Mouse (Mus musculus): ENCODE measurements around the gene Tacc2.

DNA sequence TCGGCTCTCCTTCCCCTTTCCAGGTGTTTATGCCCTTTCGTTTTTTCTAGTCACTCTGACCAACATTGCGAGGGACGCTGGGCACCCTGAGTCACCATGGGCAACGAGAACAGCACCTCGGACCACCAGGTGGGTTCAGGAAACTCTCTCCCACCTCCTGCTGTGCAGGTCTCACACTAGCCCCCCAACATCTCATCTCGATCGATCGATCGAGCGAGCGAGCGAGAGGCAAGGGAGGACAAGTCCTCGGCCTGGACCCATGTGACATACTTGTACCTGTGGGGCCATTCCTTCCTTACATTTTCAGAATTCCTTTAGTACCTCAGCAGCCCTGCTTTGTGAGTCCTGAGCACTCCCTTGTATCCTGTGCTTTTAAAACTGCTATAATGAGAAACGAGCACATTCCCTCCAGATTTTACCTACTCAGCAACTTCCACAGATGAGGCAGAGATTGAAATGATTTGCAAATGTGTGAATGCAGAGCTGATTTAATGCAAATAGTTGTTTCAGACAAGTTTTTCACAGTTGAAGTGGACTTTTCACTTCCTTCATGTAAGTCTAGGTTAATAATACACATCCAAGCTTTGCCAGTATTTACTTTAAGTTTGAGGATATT lies at the start of gene Tacc2:
- no peak for TF ChIP-seq CTCF (IDR thresholded peaks at IDR 0.05; ENCODE audit: borderline replicate concordance, insufficient read depth, low read length)
- TF ChIP-seq POLR2A (IDR thresholded peaks at IDR 0.05; ENCODE audit: low read depth, low read length) = no peak

Data from embryonic fibroblast, embryonic 13.5 days (primary cell).